34 mouse cellular contexts compared by ENCODE assay signal in genomic region chr3:55443271-55443670, GRCm38 (mm10). TPM values are rescaled to one million over a fixed set of nuclear protein-coding genes. Genes with fewer than 3 reads are reported as not detected.
DNase-seq lines count a peak whose midpoint lies in the region; ATAC-seq and TF ChIP-seq lines count a peak whose summit lies in the region.
"Had no signal": no experiment of that assay in that cellular context is flagged by ENCODE, and none has a peak within 500 bp of the region (broad histone marks: within the 10 kb centered on the region; RNA-seq: fewer than 3 reads in every experiment).

No protein-coding gene starts in this region.

- no peak overlapping the region for H3K4me2 ChIP-seq in forebrain, embryonic 15.5 days (replicated peaks)
- H3K4me2 ChIP-seq in forebrain, embryonic 13.5 days = no peak overlapping the region
- H3K4me2 ChIP-seq: embryonic facial prominence, embryonic 13.5 days; heart, embryonic 11.5 days; hindbrain, embryonic 13.5 days had no signal

- peak in 1 of 2 experiments; percentile 55 for DNase-seq in layer of hippocampus, adult 2 months (ENCODE audit: low spot score in 2 of 2)
- DNase-seq in layer of hippocampus, postnatal 25 days (ENCODE audit: extremely low spot score in 1 of 2, low spot score in 1 of 2) = no peak
- peak; percentile 54 for DNase-seq in right cerebral cortex, adult 18-20 months
- no peak for DNase-seq in right cerebral cortex, postnatal 4 days
- no peak for DNase-seq in heart, postnatal 14 days
- DNase-seq: adrenal gland, adult 2 months; adrenal gland, postnatal 14 days; B cell, adult 2 months; embryo, embryonic 11 days; gastrocnemius, postnatal 10 days; gastrocnemius, postnatal 36 days; heart, postnatal 36 days had no signal

- peaks cover 40% of the 10 kb centered on the region for H3K4me1 ChIP-seq in forebrain, embryonic 15.5 days
- H3K4me1 ChIP-seq in forebrain, embryonic 13.5 days = peaks cover 11% of the 10 kb centered on the region; the same call in 1 of the 2 replicates
- H3K4me1 ChIP-seq in olfactory bulb, adult 2 months (ENCODE audit: control insufficient read depth, insufficient read depth, low read length) = peaks cover 27% of the 10 kb centered on the region

- no peaks in the 10 kb centered on the region for H3K9me3 ChIP-seq in forebrain, embryonic 15.5 days
- H3K9me3 ChIP-seq in forebrain, embryonic 13.5 days (replicated peaks) = no peaks in the 10 kb centered on the region
- H3K9me3 ChIP-seq: embryonic facial prominence, embryonic 10.5 days; embryonic facial prominence, embryonic 13.5 days; hindbrain, embryonic 10.5 days; hindbrain, embryonic 13.5 days had no signal

- no peak for TF ChIP-seq CTCF in layer of hippocampus, adult 2 months (conservative IDR thresholded peaks at IDR 0.05)
- TF ChIP-seq CTCF in olfactory bulb, adult 2 months (IDR thresholded peaks at IDR 0.05; ENCODE audit: insufficient read depth, low read depth, low read length) = no peak

- intact Hi-C loops in heart, postnatal 14 days (cut with DNase I) = no loop called here

- 72% methylated on average over 8 of the region's 8 CpGs for WGBS in forebrain, embryonic 15.5 days
- 88% methylated on average over 8 of the region's 8 CpGs for WGBS in forebrain, embryonic 13.5 days
- 81% methylated on average over 8 of the region's 8 CpGs for WGBS in olfactory bulb, adult 2 months

- H3K27me3 ChIP-seq in forebrain, embryonic 15.5 days = no peaks in the 10 kb centered on the region
- no peaks in the 10 kb centered on the region for H3K27me3 ChIP-seq in forebrain, embryonic 13.5 days
- H3K27me3 ChIP-seq: CH12.LX; embryonic facial prominence, embryonic 13.5 days; hindbrain, embryonic 13.5 days had no signal

- TF ChIP-seq POLR2A in olfactory bulb, adult 2 months (IDR thresholded peaks at IDR 0.05; ENCODE audit: insufficient read depth, low read depth, low read length) = no peak

- H3K9ac ChIP-seq in forebrain, embryonic 15.5 days (replicated peaks) = no peak overlapping the region
- H3K9ac ChIP-seq in forebrain, embryonic 13.5 days = no peak overlapping the region
- H3K9ac ChIP-seq: embryonic facial prominence, embryonic 13.5 days; hindbrain, embryonic 13.5 days had no signal

- peak overlapping the region; percentile 45; the same call in 1 of the 2 replicates for H3K27ac ChIP-seq in forebrain, embryonic 15.5 days (replicated peaks)
- no peak overlapping the region; the same call in 1 of the 2 replicates for H3K27ac ChIP-seq in forebrain, embryonic 13.5 days
- peak overlapping the region; percentile 93 for H3K27ac ChIP-seq in layer of hippocampus, adult 2 months
- H3K27ac ChIP-seq in olfactory bulb, adult 2 months (ENCODE audit: insufficient read depth, low read depth, low read length) = peak overlapping the region; percentile 87
- H3K27ac ChIP-seq: embryonic facial prominence, embryonic 10.5 days; embryonic facial prominence, embryonic 13.5 days; hindbrain, embryonic 10.5 days; hindbrain, embryonic 13.5 days had no signal

- ATAC-seq in forebrain, embryonic 15.5 days (replicated peaks) = no peak
- ATAC-seq in forebrain, embryonic 13.5 days = no peak
- ATAC-seq: forebrain, embryonic 14.5 days; intestine, postnatal 0 days had no signal

- H3K36me3 ChIP-seq in forebrain, embryonic 15.5 days = no peaks in the 10 kb centered on the region
- 0 out of 2 replicates have a peak, but pooled peaks cover 5% of the 10 kb centered on the region for H3K36me3 ChIP-seq in forebrain, embryonic 13.5 days (ENCODE audit: poor library complexity, severe bottlenecking)
- H3K36me3 ChIP-seq: embryonic facial prominence, embryonic 10.5 days; embryonic facial prominence, embryonic 13.5 days; G1E; hindbrain, embryonic 10.5 days had no signal

- no peak overlapping the region for H3K4me3 ChIP-seq in forebrain, embryonic 15.5 days
- no peak overlapping the region for H3K4me3 ChIP-seq in forebrain, embryonic 13.5 days
- H3K4me3 ChIP-seq in layer of hippocampus, adult 2 months = no peak overlapping the region
- no peak overlapping the region for H3K4me3 ChIP-seq in olfactory bulb, adult 2 months (ENCODE audit: insufficient read depth, low read depth, low read length)
- H3K4me3 ChIP-seq: embryonic facial prominence, embryonic 10.5 days; embryonic facial prominence, embryonic 13.5 days; erythroblast, embryonic 14.5 days; hindbrain, embryonic 10.5 days; hindbrain, embryonic 13.5 days had no signal

RNA-seq across cellular contexts. Expression of gene Gm21954, which starts 28.7 kb away (rescaled TPM):
- polyA plus RNA-seq in forebrain, embryonic 15.5 days (2015; fragmentation: Nextera tagmentation; extraction: Ambion mirVana) = not detected in 2 replicates
- not detected in 2 replicates for polyA plus RNA-seq in forebrain, embryonic 13.5 days (2015; fragmentation: Nextera tagmentation; extraction: Ambion mirVana)
- not detected for total RNA-seq in layer of hippocampus, adult 2 months (2021)
- not detected for total RNA-seq in layer of hippocampus, postnatal 25 days (2021)
- polyA plus RNA-seq in olfactory bulb, adult 2 months (2012; ENCODE audit: insufficient read depth, insufficient read length, low replicate concordance, missing spikeins) = not detected in 2 replicates
- total RNA-seq in heart, postnatal 14 days (2021) = not detected
- total RNA-seq: adrenal gland, adult 2 months; adrenal gland, postnatal 14 days; adrenal gland, postnatal 4 days; CH12.LX; common myeloid progenitor, adult 5-6 weeks; G1E; gastrocnemius, adult 18-20 months; gastrocnemius, postnatal 10 days; gastrocnemius, postnatal 36 days; granulocyte monocyte progenitor cell, adult 5-6 weeks; heart, adult 8-10 months; heart, postnatal 36 days had no signal
- polyA plus RNA-seq: adrenal gland, adult 2 months; brain, embryonic 14.5 days; embryonic facial prominence, embryonic 10.5 days; embryonic facial prominence, embryonic 13.5 days; erythroblast, embryonic 14.5 days; forebrain, embryonic 14.5 days; G1E; heart, embryonic 11.5 days; heart, embryonic 14.5 days; heart, postnatal 0 days; hindbrain, embryonic 10.5 days; hindbrain, embryonic 13.5 days; intestine, embryonic 14.5 days; intestine, postnatal 0 days had no signal
